Mouse (Mus musculus) liver, embryonic 15.5 days (tissue): ENCODE measurements around the gene Map4k5. TPM values are rescaled to one million over a fixed set of nuclear protein-coding genes. Genes with fewer than 3 reads are reported as not detected.

Source experiments
- ATAC-seq: fragments of 200-750 bp; cut with Nextera tagmentation; 2 replicates; pipeline ENCODE4 v1.8.0; 2017; ENCODE audit warnings: moderate number of reproducible peaks, mild to moderate bottlenecking, moderate library complexity; ENCODE audit not compliant: insufficient read depth
- H3K27ac ChIP-seq: fragments of 300-500 bp; sonication (generic); replicated peaks from 2 replicates; pipeline ENCODE4 v1.5.1; 2015; ENCODE audit warnings: mild to moderate bottlenecking, inconsistent platforms
- H3K27me3 ChIP-seq: fragments of 300-500 bp; sonication (generic); 2 replicates; pipeline ENCODE4 v1.6.1; 2015; ENCODE audit warnings: mild to moderate bottlenecking, inconsistent platforms
- H3K36me3 ChIP-seq: fragments of 300-500 bp; sonication (generic); replicated peaks from 2 replicates; pipeline ENCODE4 v1.6.1; 2015; ENCODE audit warnings: moderate library complexity, mild to moderate bottlenecking, inconsistent platforms
- H3K4me1 ChIP-seq: fragments of 300-500 bp; sonication (generic); replicated peaks from 2 replicates; pipeline ENCODE4 v1.6.1; 2015; ENCODE audit warnings: inconsistent platforms
- H3K4me2 ChIP-seq: fragments of 300-500 bp; sonication (generic); 2 replicates; pipeline ENCODE4 v1.6.1; 2015; ENCODE audit warnings: moderate library complexity, mild to moderate bottlenecking, inconsistent platforms
- H3K4me3 ChIP-seq: fragments of 300-500 bp; sonication (generic); replicated peaks from 2 replicates; pipeline ENCODE4 v1.5.1; 2015; ENCODE audit warnings: mild to moderate bottlenecking, inconsistent platforms
- H3K9ac ChIP-seq: fragments of 300-500 bp; sonication (generic); 2 replicates; pipeline ENCODE4 v1.6.1; 2015; ENCODE audit warnings: moderate library complexity, mild to moderate bottlenecking, inconsistent platforms
- H3K9me3 ChIP-seq: fragments of 300-500 bp; sonication (generic); replicated peaks from 2 replicates; pipeline ENCODE4 v1.6.1; 2016; ENCODE audit warnings: inconsistent platforms
- WGBS: fragments of 180-500 bp; shearing (Covaris S2); methylation state at CpG from one replicate; pipeline ENCODE4 v1.1.7; 2015; ENCODE audit warnings: mixed read lengths; ENCODE audit not compliant: insufficient replicate concordance; 5-methylcytosine and 5-hydroxymethylcytosine counted together
- polyA plus RNA-seq: library from polyadenylated mRNA; unstranded; fragments of >200 nt; fragmentation: Nextera tagmentation; extraction: Ambion mirVana; gene quantifications from 2 replicates; pipeline ENCODE4 v1.2.1, GENCODE M21; 2015

Gene Map4k5
- polyA plus RNA-seq, 1 experiment from 2014 or later, result 25.9 TPM

- H3K27ac ChIP-seq, result peak overlapping the region; percentile 77
- H3K27me3 ChIP-seq, result no peaks in the 10 kb centered on the region
- peak overlapping the region; percentile 51 for H3K4me2 ChIP-seq
- H3K36me3 ChIP-seq, result peaks cover 30% of the 10 kb centered on the region
- WGBS, result 45% methylated on average over 4 of the region's 4 CpGs
- H3K4me3 ChIP-seq, result 0 out of 2 replicates have a peak overlapping the region, but pooled peaks have one; percentile 0
- H3K4me1 ChIP-seq, result peaks cover 45% of the 10 kb centered on the region
- ATAC-seq, result peak; percentile 80
- H3K9me3 ChIP-seq, result no peaks in the 10 kb centered on the region
- peak overlapping the region; percentile 23; the same call in 1 of the 2 replicates for H3K9ac ChIP-seq
These were observed 34.2 kb downstream of the Map4k5 start for GRCm38 (mm10) chr12:69858847-69859246.

GRCm38 (mm10) chr12:69857597-69857996, 35.4 kb downstream of the Map4k5 start:
- H3K9ac ChIP-seq, result no peak overlapping the region
- H3K4me2 ChIP-seq, result peak overlapping the region; percentile 51
- ATAC-seq, result peak; percentile 84

GRCm38 (mm10) chr12:69856398-69856797, 36.6 kb downstream of the Map4k5 start:
- no peak for ATAC-seq
- H3K4me2 ChIP-seq, result no peak overlapping the region
- H3K4me3 ChIP-seq, result no peak overlapping the region
- peaks cover 41% of the 10 kb centered on the region for H3K36me3 ChIP-seq
- WGBS, result 87% methylated on average over 10 of the region's 10 CpGs
- H3K27me3 ChIP-seq, result no peaks in the 10 kb centered on the region
- no peaks in the 10 kb centered on the region for H3K9me3 ChIP-seq
- H3K9ac ChIP-seq, result no peak overlapping the region
- peaks cover 39% of the 10 kb centered on the region for H3K4me1 ChIP-seq
- no peak overlapping the region; the same call in 1 of the 2 replicates for H3K27ac ChIP-seq

More at GRCm38 (mm10) chr12:69857597-69857996, 35.4 kb downstream of the Map4k5 start:
- Histone ChIP-seq H3K27me3 (no peaks in the 10 kb centered on the region), H3K4me3 (0 out of 2 replicates have a peak overlapping the region, but pooled peaks have one; percentile 0), H3K36me3 (peaks cover 35% of the 10 kb centered on the region), H3K4me1 (peaks cover 40% of the 10 kb centered on the region), H3K27ac (peak overlapping the region; percentile 77; the same call in 1 of the 2 replicates), H3K9me3 (no peaks in the 10 kb centered on the region)
- WGBS, result 59% methylated on average over 2 of the region's 2 CpGs

- WGBS, result 92% methylated on average over 12 of the region's 12 CpGs
- H3K4me2 ChIP-seq, result no peak overlapping the region
- H3K36me3 ChIP-seq, result peaks cover 46% of the 10 kb centered on the region
- H3K27me3 ChIP-seq, result no peaks in the 10 kb centered on the region
- no peaks in the 10 kb centered on the region for H3K9me3 ChIP-seq
- H3K4me3 ChIP-seq, result no peak overlapping the region
- H3K4me1 ChIP-seq, result peaks cover 39% of the 10 kb centered on the region
- H3K27ac ChIP-seq, result no peak overlapping the region; the same call in 1 of the 2 replicates
- H3K9ac ChIP-seq, result no peak overlapping the region
- ATAC-seq, result no peak
These were observed 37.2 kb downstream of the Map4k5 start for GRCm38 (mm10) chr12:69855641-69856300.

- no peak overlapping the region for H3K9ac ChIP-seq
- WGBS, result 64% methylated on average over 2 of the region's 2 CpGs
- no peak overlapping the region for H3K27ac ChIP-seq
- peaks cover 58% of the 10 kb centered on the region for H3K36me3 ChIP-seq
- H3K4me3 ChIP-seq, result no peak overlapping the region
- H3K4me1 ChIP-seq, result peaks cover 30% of the 10 kb centered on the region
- H3K27me3 ChIP-seq, result no peaks in the 10 kb centered on the region
- H3K4me2 ChIP-seq, result no peak overlapping the region
- no peak for ATAC-seq
- no peaks in the 10 kb centered on the region for H3K9me3 ChIP-seq
These were observed 39.1 kb downstream of the Map4k5 start for GRCm38 (mm10) chr12:69853942-69854341.

GRCm38 (mm10) chr12:69853387-69853786, 39.6 kb downstream of the Map4k5 start:
- ATAC-seq, result no peak
- WGBS, result 62% methylated on average over 11 of the region's 11 CpGs
- H3K9me3 ChIP-seq, result no peaks in the 10 kb centered on the region
- H3K27ac ChIP-seq, result no peak overlapping the region
- H3K9ac ChIP-seq, result no peak overlapping the region
- H3K4me1 ChIP-seq, result peaks cover 24% of the 10 kb centered on the region
- H3K36me3 ChIP-seq, result peaks cover 62% of the 10 kb centered on the region
- no peaks in the 10 kb centered on the region for H3K27me3 ChIP-seq
- no peak overlapping the region for H3K4me2 ChIP-seq
- no peak overlapping the region for H3K4me3 ChIP-seq

GRCm38 (mm10) chr12:69852288-69852687, 40.7 kb downstream of the Map4k5 start:
- Histone ChIP-seq H3K4me2 (no peak overlapping the region), H3K9me3 (no peaks in the 10 kb centered on the region), H3K27ac (no peak overlapping the region), H3K36me3 (peaks cover 73% of the 10 kb centered on the region), H3K4me1 (peaks cover 13% of the 10 kb centered on the region), H3K27me3 (no peaks in the 10 kb centered on the region), H3K9ac (no peak overlapping the region), H3K4me3 (no peak overlapping the region)
- ATAC-seq, result no peak
- WGBS, result 90% methylated on average over 9 of the region's 9 CpGs

GRCm38 (mm10) chr12:69848083-69848878, 44.7 kb downstream of the Map4k5 start:
- Histone ChIP-seq H3K27ac (no peak overlapping the region), H3K9ac (no peak overlapping the region), H3K9me3 (no peaks in the 10 kb centered on the region), H3K4me1 (peaks cover 13% of the 10 kb centered on the region), H3K36me3 (peaks cover 91% of the 10 kb centered on the region), H3K4me3 (no peak overlapping the region), H3K27me3 (no peaks in the 10 kb centered on the region), H3K4me2 (no peak overlapping the region)
- no peak for ATAC-seq
- WGBS, result 86% methylated on average over 12 of the region's 12 CpGs

- H3K4me1 ChIP-seq, result peaks cover 11% of the 10 kb centered on the region
- H3K36me3 ChIP-seq, result peaks cover 87% of the 10 kb centered on the region
- H3K27ac ChIP-seq, result 0 out of 2 replicates have a peak overlapping the region, but pooled peaks have one; percentile 29
- H3K27me3 ChIP-seq, result no peaks in the 10 kb centered on the region
- H3K4me3 ChIP-seq, result no peak overlapping the region
- no peak overlapping the region for H3K9ac ChIP-seq
- H3K9me3 ChIP-seq, result no peaks in the 10 kb centered on the region
- 72% methylated on average over 9 of the region's 9 CpGs for WGBS
- H3K4me2 ChIP-seq, result no peak overlapping the region
- ATAC-seq, result no peak
These were observed 46.5 kb downstream of the Map4k5 start for GRCm38 (mm10) chr12:69846499-69846898.

- H3K4me3 ChIP-seq, result no peak overlapping the region
- H3K9me3 ChIP-seq, result no peaks in the 10 kb centered on the region
- peaks cover 11% of the 10 kb centered on the region for H3K4me1 ChIP-seq
- no peak overlapping the region for H3K9ac ChIP-seq
- H3K27me3 ChIP-seq, result no peaks in the 10 kb centered on the region
- 62% methylated on average over 9 of the region's 9 CpGs for WGBS
- peaks cover 85% of the 10 kb centered on the region for H3K36me3 ChIP-seq
- no peak overlapping the region for H3K4me2 ChIP-seq
- H3K27ac ChIP-seq, result 0 out of 2 replicates have a peak overlapping the region, but pooled peaks have one; percentile 29
- no peak for ATAC-seq
These were observed 47.3 kb downstream of the Map4k5 start for GRCm38 (mm10) chr12:69845722-69846121.
